Mouse (Mus musculus) activated CD4-positive, CD25-positive, alpha-beta regulatory T cell (primary cell): ENCODE results near the gene H2al1d. TPM values are rescaled to one million over a fixed set of nuclear protein-coding genes. Genes with fewer than 3 reads are reported as not detected.

Experiments used
- polyA plus RNA-seq, 2 experiments: library from polyadenylated mRNA; unstranded; fragments of 100-300 nt; shearing (Covaris generic); gene quantifications; one replicate each; pipeline ENCODE4 v1.2.1; 2017

Gene H2al1d
- polyA plus RNA-seq = not detected

GRCm38 (mm10) chrX:11308524-11308923, at the start of gene H2al1d:
Gene H2al1d (plus strand): TSS chrX:11308824.

GRCm38 (mm10) chrX:11298957-11299356, 9.7 kb upstream of the H2al1d start, which contains the start of gene H2al1a:
Gene H2al1a (plus strand): TSS chrX:11299257.

GRCm38 (mm10) chrX:11302132-11302531, 6.5 kb upstream of the H2al1d start, which contains the start of gene H2al1b:
Gene H2al1b (plus strand): TSS chrX:11302432.

GRCm38 (mm10) chrX:11305355-11305754, 3.3 kb upstream of the H2al1d start, which contains the start of gene H2al1c:
Gene H2al1c (plus strand): TSS chrX:11305655.

GRCm38 (mm10) chrX:11311634-11312033, 3.0 kb downstream of the H2al1d start, which contains the start of gene H2al1e:
Gene H2al1e (plus strand): TSS chrX:11311934.

GRCm38 (mm10) chrX:11314858-11315257, 6.2 kb downstream of the H2al1d start, which contains the start of gene H2al1f:
Gene H2al1f (plus strand): TSS chrX:11315158.

GRCm38 (mm10) chrX:11317956-11318355, 9.3 kb downstream of the H2al1d start, which contains the start of gene H2al1g:
Gene H2al1g (plus strand): TSS chrX:11318256.

GRCm38 (mm10) chrX:11321192-11321591, 12.6 kb downstream of the H2al1d start, which contains the start of gene H2al1h:
Gene H2al1h (plus strand): TSS chrX:11321492.

GRCm38 (mm10) chrX:11324359-11324758, 15.7 kb downstream of the H2al1d start, which contains the start of gene H2al1i:
Gene H2al1i (plus strand): TSS chrX:11324659.

GRCm38 (mm10) chrX:11327522-11327921, 18.9 kb downstream of the H2al1d start, which contains the start of gene H2al1j:
Gene H2al1j (plus strand): TSS chrX:11327822.

Other genes starting within 250 kb of the H2al1d start
- not detected for gene H2al1a, start 9.6 kb upstream of the H2al1d start, polyA plus RNA-seq
- gene H2al1b, start 6.4 kb upstream of the H2al1d start, polyA plus RNA-seq = not detected
- gene H2al1c, start 3.2 kb upstream of the H2al1d start, polyA plus RNA-seq = not detected
- under 1 TPM in 1 of 2 experiments, not detected in 1; 0.37 TPM for gene H2al1e, start 3.1 kb downstream of the H2al1d start, polyA plus RNA-seq
- not detected for gene H2al1f, start 6.3 kb downstream of the H2al1d start, polyA plus RNA-seq
- not detected for gene H2al1g, start 9.4 kb downstream of the H2al1d start, polyA plus RNA-seq
- not detected for gene H2al1h, start 12.7 kb downstream of the H2al1d start, polyA plus RNA-seq
- not detected for gene H2al1i, start 15.8 kb downstream of the H2al1d start, polyA plus RNA-seq
- gene H2al1j, start 19.0 kb downstream of the H2al1d start, polyA plus RNA-seq = not detected